Mouse (Mus musculus) neural tube, embryonic 13.5 days (tissue): ENCODE data around the gene Jsrp1. TPM values are rescaled to one million over a fixed set of nuclear protein-coding genes. Genes with fewer than 3 reads are reported as not detected.
"Not testable (repeated sequence)": the region's sequence is repeated elsewhere in the genome, so short reads cannot be mapped to it uniquely, and the experiment has no call there.

Experiments
- ATAC-seq: fragments of 200-750 bp; cut with Nextera tagmentation; 2 replicates; pipeline ENCODE4 v1.8.0; 2017; ENCODE audit warnings: low read depth, mild to moderate bottlenecking, moderate TSS enrichment, moderate library complexity
- H3K27ac ChIP-seq: fragments of 300-500 bp; sonication (generic); replicated peaks from 2 replicates; pipeline ENCODE4 v1.5.1; 2015; ENCODE audit warnings: moderate library complexity, mild to moderate bottlenecking, inconsistent platforms
- H3K27me3 ChIP-seq: fragments of 300-500 bp; sonication (generic); 2 replicates; pipeline ENCODE4 v1.6.1; 2015; ENCODE audit warnings: mild to moderate bottlenecking, inconsistent platforms
- H3K36me3 ChIP-seq: fragments of 300-500 bp; sonication (generic); 2 replicates; pipeline ENCODE4 v1.6.1; 2015; ENCODE audit warnings: mild to moderate bottlenecking, inconsistent platforms
- H3K4me1 ChIP-seq: fragments of 300-500 bp; sonication (generic); replicated peaks from 2 replicates; pipeline ENCODE4 v1.6.1; 2015; ENCODE audit warnings: inconsistent platforms
- H3K4me2 ChIP-seq: fragments of 300-500 bp; sonication (generic); 2 replicates; pipeline ENCODE4 v1.6.1; 2015; ENCODE audit warnings: inconsistent platforms, mild to moderate bottlenecking, moderate library complexity
- H3K4me3 ChIP-seq: fragments of 300-500 bp; sonication (generic); 2 replicates; pipeline ENCODE4 v1.5.1; 2015; ENCODE audit warnings: mild to moderate bottlenecking, inconsistent platforms
- H3K9ac ChIP-seq: fragments of 300-500 bp; sonication (generic); 2 replicates; pipeline ENCODE4 v1.6.1; 2015; ENCODE audit warnings: moderate library complexity, mild to moderate bottlenecking, inconsistent platforms
- H3K9me3 ChIP-seq: fragments of 300-500 bp; sonication (generic); 2 replicates; pipeline ENCODE4 v1.6.1; 2016; ENCODE audit warnings: inconsistent platforms
- WGBS: fragments of 180-500 bp; shearing (Covaris S2); methylation state at CpG from one replicate; pipeline ENCODE4 v1.1.7; 2015; 5-methylcytosine and 5-hydroxymethylcytosine counted together
- polyA plus RNA-seq: library from polyadenylated mRNA; unstranded; fragments of >200 nt; fragmentation: Nextera tagmentation; extraction: Ambion mirVana; gene quantifications from 2 replicates; pipeline ENCODE4 v1.2.1, GENCODE M21; 2015

The Jsrp1 gene
- polyA plus RNA-seq, 1 experiment from 2014 or later: 1.1 TPM

- H3K9ac ChIP-seq: 0 out of 2 replicates have a peak overlapping the region, but pooled peaks have one; percentile 5
- H3K4me3 ChIP-seq: no peak overlapping the region
Measured at GRCm38 (mm10) chr10:80829359-80830278, 16.3 kb upstream of the Jsrp1 start.

GRCm38 (mm10) chr10:80828587-80828986 lies 15.3 kb upstream of the Jsrp1 start:
- H3K27ac ChIP-seq, ATAC-seq, H3K9me3 ChIP-seq, H3K27me3 ChIP-seq: not testable (repeated sequence)
- Histone ChIP-seq H3K9ac (0 out of 2 replicates have a peak overlapping the region, but pooled peaks have one; percentile 93), H3K4me3 (peak overlapping the region; percentile 82), H3K36me3 (peaks cover 26% of the 10 kb centered on the region), H3K4me1 (peaks cover 31% of the 10 kb centered on the region), H3K4me2 (peak overlapping the region; percentile 100)
- 86% methylated on average over 9 of the region's 9 CpGs for WGBS

More at GRCm38 (mm10) chr10:80829359-80830278, 16.3 kb upstream of the Jsrp1 start:
- WGBS: 67% methylated on average over 1 of the region's 1 CpGs
- H3K27ac ChIP-seq: no peak overlapping the region
- no peak for ATAC-seq
- H3K4me2 ChIP-seq: no peak overlapping the region
- peaks cover 31% of the 10 kb centered on the region for H3K4me1 ChIP-seq
- peaks cover 36% of the 10 kb centered on the region for H3K36me3 ChIP-seq
- peaks cover 17% of the 10 kb centered on the region for H3K27me3 ChIP-seq
- H3K9me3 ChIP-seq: no peaks in the 10 kb centered on the region; the same call in 1 of the 2 replicates

GRCm38 (mm10) chr10:80827870-80828420 lies 14.6 kb upstream of the Jsrp1 start:
- Histone ChIP-seq H3K36me3 (peaks cover 26% of the 10 kb centered on the region), H3K4me3 (peak overlapping the region; percentile 82), H3K4me1 (peaks cover 31% of the 10 kb centered on the region), H3K9me3 (no peaks in the 10 kb centered on the region), H3K4me2 (peak overlapping the region; percentile 100), H3K27ac (no peak overlapping the region), H3K9ac (peak overlapping the region; percentile 93), H3K27me3 (no peaks in the 10 kb centered on the region)
- no peak for ATAC-seq
- 78% methylated on average over 10 of the region's 10 CpGs for WGBS

DNA sequence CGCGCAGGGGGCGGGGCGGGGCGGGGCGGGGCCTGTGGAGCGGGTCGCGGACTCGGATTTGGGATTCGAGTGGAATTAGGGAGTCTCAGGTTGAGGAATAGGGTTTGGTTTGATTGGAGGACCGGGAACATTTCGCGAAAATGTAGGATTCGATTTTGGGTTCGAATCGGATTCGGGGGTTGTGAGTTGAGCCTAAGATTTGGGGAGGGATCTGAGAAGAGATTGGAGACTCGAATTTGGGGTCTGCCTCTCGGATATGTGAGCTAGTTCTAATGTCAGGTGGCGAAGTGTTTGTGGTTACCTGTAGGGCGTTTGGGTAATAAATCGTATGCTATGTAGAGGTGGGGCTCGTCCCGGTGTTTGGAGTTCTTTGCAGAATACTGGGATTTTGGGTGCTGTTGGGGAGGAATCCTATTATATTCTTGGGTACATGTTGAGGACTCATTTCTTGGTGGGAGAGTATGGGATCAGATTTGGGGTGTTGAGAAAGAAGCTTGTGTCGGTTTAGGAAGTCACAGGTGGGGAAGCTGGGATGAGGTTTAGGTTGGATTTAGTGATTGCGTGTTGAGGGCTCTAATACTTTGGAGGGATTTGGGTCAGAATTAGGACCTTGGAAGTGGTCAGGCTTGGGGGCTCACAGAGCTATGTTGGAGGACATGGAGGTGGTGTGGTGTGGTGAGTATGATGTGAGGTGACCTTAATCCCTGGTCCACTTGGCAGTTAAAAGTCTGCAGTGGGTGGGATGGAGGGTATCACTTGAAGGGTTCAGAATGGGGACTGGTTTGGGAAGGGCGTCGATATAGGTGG lies 14.0 kb upstream of the Jsrp1 start:
- Histone ChIP-seq H3K4me1 (peaks cover 31% of the 10 kb centered on the region), H3K27me3 (no peaks in the 10 kb centered on the region), H3K4me2 (peak overlapping the region; percentile 100), H3K36me3 (peaks cover 26% of the 10 kb centered on the region), H3K27ac (peak overlapping the region; percentile 94), H3K4me3 (peak overlapping the region; percentile 82), H3K9me3 (no peaks in the 10 kb centered on the region), H3K9ac (peak overlapping the region; percentile 93)
- 8% methylated on average over 29 of the region's 29 CpGs for WGBS
- no peak for ATAC-seq

DNA sequence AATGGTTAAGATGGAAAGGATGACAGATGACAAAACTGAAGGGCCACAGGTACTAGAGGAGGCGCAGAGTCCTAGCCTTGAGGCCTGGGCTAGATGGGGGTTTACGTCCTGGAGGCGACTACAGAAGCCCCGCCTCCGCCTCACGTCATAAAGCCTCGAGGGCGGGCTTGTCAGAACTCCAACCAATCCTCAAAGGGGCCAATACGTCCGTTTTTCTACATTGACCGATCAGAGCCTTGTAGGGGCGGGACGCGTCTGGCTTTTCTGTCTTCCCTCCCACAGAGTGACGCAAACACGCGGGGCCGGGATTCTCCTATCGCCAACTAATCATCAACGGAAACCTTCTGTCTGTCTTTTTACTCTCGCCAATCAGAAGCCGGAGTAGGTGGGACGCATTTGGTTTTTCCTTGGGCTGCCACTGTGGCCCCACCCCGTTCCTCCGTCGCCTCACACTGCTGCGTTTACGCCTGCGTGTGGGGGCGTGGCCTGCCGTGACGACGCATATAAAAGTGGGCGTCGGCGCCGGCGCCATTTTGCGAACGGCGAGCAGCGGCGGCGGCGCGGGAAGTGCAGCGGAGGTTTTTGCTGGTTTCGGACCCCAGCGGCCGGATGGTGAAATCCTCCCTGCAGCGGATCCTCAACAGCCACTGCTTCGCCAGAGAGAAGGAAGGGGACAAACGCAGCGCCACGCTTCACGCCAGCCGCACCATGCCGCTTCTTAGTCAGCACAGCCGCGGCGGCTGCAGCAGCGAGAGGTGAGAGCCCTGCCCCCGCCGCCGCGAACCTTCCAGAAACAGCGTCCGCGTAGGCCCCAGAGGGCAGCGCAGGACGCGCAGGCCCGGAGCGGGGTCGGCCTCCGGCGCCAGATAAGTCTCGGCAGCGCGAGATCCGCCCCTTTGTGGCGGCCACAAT lies 13.1 kb upstream of the Jsrp1 start, which contains the start of gene Oaz1:
Gene Oaz1, plus strand, starts transcription at position 506 of the 912 bp plus-strand sequence.
- peak within 1 kb of the TSS; percentile 100 for H3K4me2 ChIP-seq
- no peaks in the 10 kb centered on the region for H3K9me3 ChIP-seq
- peak within 1 kb of the TSS; percentile 94 for H3K27ac ChIP-seq
- WGBS: under 1% methylated on average over 74 of the region's 82 CpGs
- no peaks in the 10 kb centered on the region for H3K27me3 ChIP-seq
- peak within 1 kb of the TSS; percentile 93 for H3K9ac ChIP-seq
- ATAC-seq: peak; percentile 97
- peaks cover 26% of the 10 kb centered on the region for H3K36me3 ChIP-seq
- peaks cover 31% of the 10 kb centered on the region for H3K4me1 ChIP-seq
- peak within 1 kb of the TSS; percentile 82 for H3K4me3 ChIP-seq

- Histone ChIP-seq H3K27me3 (no peaks in the 10 kb centered on the region), H3K4me3 (no peak overlapping the region), H3K27ac (no peak overlapping the region), H3K36me3 (peaks cover 12% of the 10 kb centered on the region), H3K9ac (no peak overlapping the region), H3K4me2 (no peak overlapping the region), H3K9me3 (no peaks in the 10 kb centered on the region), H3K4me1 (peaks cover 22% of the 10 kb centered on the region)
- ATAC-seq: no peak
- 77% methylated on average over 2 of the region's 2 CpGs for WGBS
Measured at GRCm38 (mm10) chr10:80824827-80825226, 11.5 kb upstream of the Jsrp1 start.

DNA sequence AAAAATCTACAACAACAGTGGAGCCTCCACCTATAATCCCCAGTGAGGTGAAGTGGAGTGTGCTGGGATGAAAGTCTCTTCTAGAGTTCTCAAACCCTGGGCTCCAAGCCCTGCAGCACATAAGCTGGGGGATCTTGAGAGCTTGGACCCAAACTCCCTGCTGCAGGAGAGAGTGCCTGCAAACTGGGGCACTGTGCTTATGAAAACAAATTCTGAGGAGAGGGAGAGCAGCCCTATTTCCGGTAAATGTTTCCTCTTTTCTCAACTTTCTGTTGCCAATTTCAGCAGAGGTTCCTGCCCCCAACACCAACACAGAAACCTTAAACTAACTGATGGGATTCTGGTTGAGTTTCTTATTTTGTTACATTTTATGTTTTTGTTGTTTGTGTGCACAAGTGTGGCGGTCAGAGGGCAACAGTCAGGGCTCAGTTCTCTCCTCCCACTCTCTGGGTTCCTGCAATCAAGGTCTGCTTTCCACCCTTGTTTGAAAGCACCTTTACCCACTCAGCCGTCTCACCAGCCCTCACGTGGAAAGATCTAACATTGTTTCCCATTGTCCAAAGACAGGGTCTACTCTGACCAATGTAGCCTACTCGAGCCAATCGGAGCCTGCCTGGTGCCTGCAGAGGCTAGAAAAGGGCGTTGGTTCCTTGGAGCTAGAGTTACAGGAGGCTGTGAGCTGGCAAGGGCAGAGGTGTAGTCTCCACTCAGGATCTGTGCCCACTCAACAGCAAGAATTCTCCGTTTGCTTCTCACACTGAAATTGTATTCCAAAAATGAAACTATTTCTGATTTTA lies 10.7 kb upstream of the Jsrp1 start:
- no peaks in the 10 kb centered on the region for H3K9me3 ChIP-seq
- H3K4me2 ChIP-seq: no peak overlapping the region
- 68% methylated on average over 8 of the region's 8 CpGs for WGBS
- H3K36me3 ChIP-seq: peaks cover 4% of the 10 kb centered on the region
- ATAC-seq: no peak
- no peak overlapping the region for H3K9ac ChIP-seq
- no peak overlapping the region for H3K27ac ChIP-seq
- H3K27me3 ChIP-seq: no peaks in the 10 kb centered on the region
- H3K4me1 ChIP-seq: peaks cover 15% of the 10 kb centered on the region
- H3K4me3 ChIP-seq: no peak overlapping the region

- Histone ChIP-seq H3K36me3 (no peaks in the 10 kb centered on the region), H3K9ac (no peak overlapping the region), H3K9me3 (no peaks in the 10 kb centered on the region), H3K27me3 (no peaks in the 10 kb centered on the region), H3K27ac (no peak overlapping the region), H3K4me3 (no peak overlapping the region), H3K4me1 (peaks cover 10% of the 10 kb centered on the region), H3K4me2 (no peak overlapping the region)
- 83% methylated on average over 1 of the region's 1 CpGs for WGBS
- no peak for ATAC-seq
Measured at GRCm38 (mm10) chr10:80823316-80823715, 10.0 kb upstream of the Jsrp1 start.

GRCm38 (mm10) chr10:80822528-80822927 lies 9.2 kb upstream of the Jsrp1 start:
- H3K4me2 ChIP-seq: no peak overlapping the region
- H3K4me3 ChIP-seq: no peak overlapping the region
- no peaks in the 10 kb centered on the region for H3K9me3 ChIP-seq
- no peaks in the 10 kb centered on the region for H3K36me3 ChIP-seq
- no peak overlapping the region for H3K9ac ChIP-seq
- H3K27ac ChIP-seq: no peak overlapping the region
- H3K4me1 ChIP-seq: peaks cover 2% of the 10 kb centered on the region
- no peaks in the 10 kb centered on the region for H3K27me3 ChIP-seq
- 86% methylated on average over 5 of the region's 5 CpGs for WGBS
- no peak for ATAC-seq

- Histone ChIP-seq H3K9me3 (no peaks in the 10 kb centered on the region), H3K4me1 (no peaks in the 10 kb centered on the region), H3K4me2 (no peak overlapping the region), H3K27me3 (no peaks in the 10 kb centered on the region), H3K9ac (no peak overlapping the region), H3K4me3 (no peak overlapping the region), H3K36me3 (no peaks in the 10 kb centered on the region), H3K27ac (no peak overlapping the region)
- 34% methylated on average over 2 of the region's 2 CpGs for WGBS
- no peak for ATAC-seq
Measured at GRCm38 (mm10) chr10:80821991-80822390, 8.7 kb upstream of the Jsrp1 start.
